Mouse (Mus musculus): ENCODE measurements around the gene Zbtb16. TPM values are rescaled to one million over a fixed set of nuclear protein-coding genes. Genes with fewer than 3 reads are reported as not detected.

Gene Zbtb16
- polyA plus RNA-seq, 1 experiment = 4.1 TPM

- WGBS = 86% methylated on average over 7 of the region's 7 CpGs
- Histone ChIP-seq H3K27ac (ENCODE audit: control insufficient read depth, insufficient read depth, low read length) (no peak overlapping the region), H3K36me3 (ENCODE audit: control insufficient read depth, insufficient read depth, low read length) (no peaks in the 10 kb centered on the region), H3K27me3 (ENCODE audit: control insufficient read depth, insufficient read depth, low read length) (no peaks in the 10 kb centered on the region), H3K4me3 (ENCODE audit: control insufficient read depth, insufficient read depth, low read length) (no peak overlapping the region), H3K4me1 (replicated peaks; ENCODE audit: control insufficient read depth, insufficient read depth, low read length) (no peaks in the 10 kb centered on the region)
- TF ChIP-seq POLR2A (IDR thresholded peaks at IDR 0.05; ENCODE audit: control insufficient read depth, extremely low read depth, insufficient read depth, low read length, poor library complexity) (no peak), CTCF (IDR thresholded peaks at IDR 0.05; ENCODE audit: borderline replicate concordance, control insufficient read depth, extremely low read depth, insufficient read depth, low read length, poor library complexity) (no peak)
- DNase-seq = no peak
Observed at GRCm38 (mm10) chr9:48606171-48606570, 229.9 kb downstream of the Zbtb16 start.

- TF ChIP-seq CTCF (IDR thresholded peaks at IDR 0.05; ENCODE audit: borderline replicate concordance, control insufficient read depth, extremely low read depth, insufficient read depth, low read length, poor library complexity) (no peak), POLR2A (IDR thresholded peaks at IDR 0.05; ENCODE audit: control insufficient read depth, extremely low read depth, insufficient read depth, low read length, poor library complexity) (no peak)
- H3K27me3 ChIP-seq (ENCODE audit: control insufficient read depth, insufficient read depth, low read length) = no peaks in the 10 kb centered on the region
- 96% methylated on average over 5 of the region's 5 CpGs for WGBS
- no peak for DNase-seq
- no peaks in the 10 kb centered on the region for H3K4me1 ChIP-seq (replicated peaks; ENCODE audit: control insufficient read depth, insufficient read depth, low read length)
- H3K36me3 ChIP-seq (ENCODE audit: control insufficient read depth, insufficient read depth, low read length) = no peaks in the 10 kb centered on the region
- no peak overlapping the region for H3K27ac ChIP-seq (ENCODE audit: control insufficient read depth, insufficient read depth, low read length)
- H3K4me3 ChIP-seq (ENCODE audit: control insufficient read depth, insufficient read depth, low read length) = no peak overlapping the region
Observed at GRCm38 (mm10) chr9:48605697-48606096, 230.3 kb downstream of the Zbtb16 start.

GRCm38 (mm10) chr9:48604939-48605598 lies 231.0 kb downstream of the Zbtb16 start, which contains the start of gene Nnmt:
Gene Nnmt (minus strand): TSS chr9:48605153.
- TF ChIP-seq POLR2A (IDR thresholded peaks at IDR 0.05; ENCODE audit: control insufficient read depth, extremely low read depth, insufficient read depth, low read length, poor library complexity) (no peak), CTCF (IDR thresholded peaks at IDR 0.05; ENCODE audit: borderline replicate concordance, control insufficient read depth, extremely low read depth, insufficient read depth, low read length, poor library complexity) (no peak)
- Histone ChIP-seq H3K27me3 (ENCODE audit: control insufficient read depth, insufficient read depth, low read length) (no peaks in the 10 kb centered on the region), H3K4me1 (replicated peaks; ENCODE audit: control insufficient read depth, insufficient read depth, low read length) (no peaks in the 10 kb centered on the region), H3K36me3 (ENCODE audit: control insufficient read depth, insufficient read depth, low read length) (no peaks in the 10 kb centered on the region), H3K27ac (ENCODE audit: control insufficient read depth, insufficient read depth, low read length) (no peak within 1 kb of the TSS), H3K4me3 (ENCODE audit: control insufficient read depth, insufficient read depth, low read length) (no peak within 1 kb of the TSS)
- no peak for DNase-seq
- 69% methylated on average over 8 of the region's 8 CpGs for WGBS

Other genes starting within 250 kb of the Zbtb16 start
- gene Nnmt, start 231.1 kb downstream of the Zbtb16 start, polyA plus RNA-seq (2012; rRNA removed) = 0.87 and 2.3 TPM in 2 replicates
- gene Htr3a, start 74.9 kb upstream of the Zbtb16 start, polyA plus RNA-seq (2012; rRNA removed) = 0.16 and 0.19 TPM in 2 replicates
- not detected in 2 replicates for gene Htr3b, start 128.8 kb upstream of the Zbtb16 start, polyA plus RNA-seq (2012; rRNA removed)
- gene Usp28, start 149.2 kb upstream of the Zbtb16 start, polyA plus RNA-seq (2012; rRNA removed) = 17.9 and 19.6 TPM in 2 replicates
- gene Zw10, start 219.4 kb upstream of the Zbtb16 start, polyA plus RNA-seq (2012; rRNA removed) = 31.0 and 31.2 TPM in 2 replicates
- gene Tmprss5, start 245.0 kb upstream of the Zbtb16 start, polyA plus RNA-seq (2012; rRNA removed) = 0.11 and 0.12 TPM in 2 replicates

Data from thymus, adult 2 months (tissue).